Mouse (Mus musculus) cortical plate, adult 2 months (tissue): ENCODE results near the gene Fam117a.

Source experiments
- CTCF ChIP-seq: fragments of 200-500 bp; IDR thresholded peaks from 2 replicates; pipeline ENCODE4 v1.5.1; 2011; ENCODE audit warnings: mild to moderate bottlenecking, control low read depth, low read length; ENCODE audit not compliant: insufficient read depth; ENCODE audit errors: extremely low read depth
- POLR2A ChIP-seq: fragments of 200-500 bp; IDR thresholded peaks from 2 replicates; pipeline ENCODE4 v1.6.1; 2011; ENCODE audit warnings: mild to moderate bottlenecking, low read length, control low read depth; ENCODE audit not compliant: insufficient read depth; ENCODE audit errors: extremely low read depth

DNA sequence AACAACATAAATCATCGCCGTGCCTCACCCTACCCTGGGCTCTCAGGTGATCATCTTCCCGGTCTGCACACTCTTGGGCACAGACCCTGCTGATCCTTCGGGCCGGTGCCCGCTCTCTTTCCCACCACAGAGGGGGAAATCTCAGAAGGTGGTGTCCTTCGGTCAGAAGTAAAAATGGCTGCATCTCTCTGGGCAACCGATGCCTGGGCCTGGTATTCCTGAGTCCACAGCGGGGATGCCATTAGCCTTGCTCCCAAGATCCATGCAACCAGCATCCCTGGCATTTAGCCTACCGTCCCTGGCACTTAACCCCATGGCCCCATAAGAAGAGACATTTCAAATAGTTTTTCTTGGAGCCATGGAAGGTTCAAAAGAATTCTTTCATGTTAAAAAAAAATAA, 12.6 kb upstream of the Fam117a start:
- no peak for TF ChIP-seq CTCF
- no peak for TF ChIP-seq POLR2A
